Mouse (Mus musculus) monocyte, adult 5-6 weeks (primary cell): ENCODE results near the gene Hist1h3e. TPM values are rescaled to one million over a fixed set of nuclear protein-coding genes. Genes with fewer than 3 reads are reported as not detected.

ENCODE experiments used
- total RNA-seq: library from RNA; stranded (forward); fragments of 200-1000, 200-491, 200-594 nt; gene quantifications from 3 replicates; pipeline ENCODE4 v1.2.3, GENCODE M21; 2017

The Hist1h3e gene
- total RNA-seq, 1 experiment from 2014 or later, result 12.4 TPM

Other genes with a start within 250 kb of the Hist1h3e start
- 27.6 to 70.6 TPM (median 42.7 TPM) in 3 replicates for gene Zfp322a, start 193.2 kb downstream of the Hist1h3e start, total RNA-seq
- gene Abt1, start 138.5 kb downstream of the Hist1h3e start, total RNA-seq, result 12.1 to 15.9 TPM (median 13.2 TPM) in 3 replicates
- not detected in 3 replicates for gene Btn1a1, start 96.5 kb downstream of the Hist1h3e start, total RNA-seq
- not detected in 3 replicates for gene Btn2a2, start 73.5 kb downstream of the Hist1h3e start, total RNA-seq
- 24.5 to 149 TPM (median 46.4 TPM) in 3 replicates for gene Hist1h4h, start 31.3 kb downstream of the Hist1h3e start, total RNA-seq
- gene Hist1h2af, start 28.5 kb downstream of the Hist1h3e start, total RNA-seq, result 1.4 to 11.6 TPM in 2 of 3 replicates, not detected in the other
- not detected in 3 replicates for gene Hist1h3g, start 26.9 kb downstream of the Hist1h3e start, total RNA-seq
- gene Hist1h2bh, start 19.0 kb downstream of the Hist1h3e start, total RNA-seq, result 0.21 to 4.4 TPM (median 2.1 TPM) in 3 replicates
- gene Hist1h3f, start 18.3 kb downstream of the Hist1h3e start, total RNA-seq, result 0.53 to 21.8 TPM (median 16.4 TPM) in 3 replicates
- 42.2 to 123 TPM (median 49.9 TPM) in 3 replicates for gene Hist1h4f, start 10.7 kb downstream of the Hist1h3e start, total RNA-seq
- gene Hist1h1d, start 9.1 kb downstream of the Hist1h3e start, total RNA-seq, result 16.3 to 25.9 TPM (median 21.9 TPM) in 3 replicates
- gene Hist1h2ae, start 8.9 kb upstream of the Hist1h3e start, total RNA-seq, result 6.1 to 28.4 TPM (median 15.0 TPM) in 3 replicates
- gene Hist1h2bg, start 9.0 kb upstream of the Hist1h3e start, total RNA-seq, result 86.4 to 193 TPM (median 86.9 TPM) in 3 replicates
- 19.2 to 51.4 TPM (median 45.4 TPM) in 3 replicates for gene Hist1h2bf, start 11.8 kb upstream of the Hist1h3e start, total RNA-seq
- gene Hist1h2ad, start 12.0 kb upstream of the Hist1h3e start, total RNA-seq, result 1.5 to 92.8 TPM (median 16.7 TPM) in 3 replicates
- gene Hist1h3d, start 13.4 kb upstream of the Hist1h3e start, total RNA-seq, result 1.5 to 3.3 TPM (median 2.1 TPM) in 3 replicates
- 78.9 to 170 TPM (median 90.0 TPM) in 3 replicates for gene Hist1h4d, start 19.2 kb upstream of the Hist1h3e start, total RNA-seq
- gene Hist1h2be, start 58.8 kb upstream of the Hist1h3e start, total RNA-seq, result 13.1 to 35.9 TPM (median 14.5 TPM) in 3 replicates
- 81.6 to 216 TPM (median 97.2 TPM) in 3 replicates for gene Hist1h1e, start 60.2 kb upstream of the Hist1h3e start, total RNA-seq
- gene Hist1h2ac, start 121.6 kb upstream of the Hist1h3e start, total RNA-seq, result 5.0 to 8.9 TPM (median 8.3 TPM) in 3 replicates
- 28.7 to 101 TPM (median 49.7 TPM) in 3 replicates for gene Hist1h2bc, start 121.8 kb upstream of the Hist1h3e start, total RNA-seq
- gene Hist1h1t, start 133.4 kb upstream of the Hist1h3e start, total RNA-seq, result not detected in 3 replicates
- gene Hist1h4c, start 136.1 kb upstream of the Hist1h3e start, total RNA-seq, result 82.1 to 150 TPM (median 93.5 TPM) in 3 replicates
- 90.6 to 170 TPM (median 150 TPM) in 3 replicates for gene Hfe, start 148.5 kb upstream of the Hist1h3e start, total RNA-seq
- gene Hist1h1c, start 176.4 kb upstream of the Hist1h3e start, total RNA-seq, result 589 to 739 TPM (median 677 TPM) in 3 replicates
- gene Hist1h3c, start 183.2 kb upstream of the Hist1h3e start, total RNA-seq, result 6.8 TPM in 1 of 3 replicates, not detected in the others
- 151 to 300 TPM (median 178 TPM) in 3 replicates for gene Hist1h2bb, start 184.4 kb upstream of the Hist1h3e start, total RNA-seq
- gene Hist1h2ab, start 188.8 kb upstream of the Hist1h3e start, total RNA-seq, result 64.3 to 74.6 TPM in 2 of 3 replicates, not detected in the other
- 9.7 TPM in 1 of 3 replicates, not detected in the others for gene Hist1h3b, start 189.9 kb upstream of the Hist1h3e start, total RNA-seq
- 10.8 to 62.1 TPM (median 12.1 TPM) in 3 replicates for gene Hist1h4b, start 194.6 kb upstream of the Hist1h3e start, total RNA-seq
- gene Hist1h4a, start 198.9 kb upstream of the Hist1h3e start, total RNA-seq, result 43.2 to 186 TPM (median 59.3 TPM) in 3 replicates
- 4.6 to 86.2 TPM (median 18.3 TPM) in 3 replicates for gene Hist1h3a, start 200.0 kb upstream of the Hist1h3e start, total RNA-seq
- gene Hist1h1a, start 201.3 kb upstream of the Hist1h3e start, total RNA-seq, result 55.4 to 86.3 TPM (median 64.8 TPM) in 3 replicates
- not detected in 3 replicates for gene Trim38, start 207.5 kb upstream of the Hist1h3e start, total RNA-seq
- not detected in 3 replicates for gene Slc17a2, start 244.6 kb upstream of the Hist1h3e start, total RNA-seq